Mouse (Mus musculus): ENCODE measurements around the gene Secisbp2l.

DNA sequence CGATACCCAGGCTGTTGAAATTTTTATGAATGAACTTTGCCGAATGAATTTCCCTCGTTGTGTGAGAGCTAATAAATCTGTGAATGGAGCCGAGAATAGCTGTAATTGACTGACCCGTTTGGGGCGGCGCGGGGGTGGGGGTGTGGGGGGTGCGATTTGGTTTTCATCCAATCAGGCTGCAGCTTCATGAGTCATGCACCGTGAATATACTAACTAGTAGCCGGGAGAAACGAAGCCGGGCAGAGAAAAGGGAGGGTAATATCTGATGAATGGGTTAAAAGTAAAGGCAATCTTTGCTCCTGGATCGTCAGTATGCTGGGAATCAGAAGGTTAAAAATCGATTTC lies 58.6 kb downstream of the Secisbp2l start, which contains the start of gene Shc4:
- TF ChIP-seq MAZ (IDR thresholded peaks at IDR 0.05; ENCODE audit: low read depth, low read length) = no peak
- no peak for TF ChIP-seq CTCF (conservative IDR thresholded peaks at IDR 0.05 in 1 of 2, IDR thresholded peaks at IDR 0.05 in 1 of 2; ENCODE audit: low read depth in 2 of 2, low read length in 2 of 2)
- no peak for TF ChIP-seq UBTF (IDR thresholded peaks at IDR 0.05; ENCODE audit: low read depth, low read length)
- no peak for TF ChIP-seq NRF1 (IDR thresholded peaks at IDR 0.05; ENCODE audit: low read depth, low read length)
- no peak for TF ChIP-seq EP300 (IDR thresholded peaks at IDR 0.05; ENCODE audit: low read length)
- no peak for TF ChIP-seq ZKSCAN1 (IDR thresholded peaks at IDR 0.05; ENCODE audit: borderline replicate concordance, low read depth, low read length)
- no peak for TF ChIP-seq PAX5 (IDR thresholded peaks at IDR 0.05; ENCODE audit: low read length)
- TF ChIP-seq HCFC1 (IDR thresholded peaks at IDR 0.05; ENCODE audit: low read depth, low read length) = no peak
- no peak for TF ChIP-seq POLR2A (IDR thresholded peaks at IDR 0.05; ENCODE audit: low read depth, low read length)
- TF ChIP-seq MYC (IDR thresholded peaks at IDR 0.05; ENCODE audit: low read depth, low read length) = no peak
- TF ChIP-seq RAD21 (IDR thresholded peaks at IDR 0.05; ENCODE audit: low read depth, low read length) = no peak
- no peak for TF ChIP-seq SMC3 (IDR thresholded peaks at IDR 0.05; ENCODE audit: low read depth, low read length)
- no peak for TF ChIP-seq SIN3A (IDR thresholded peaks at IDR 0.05; ENCODE audit: low read length)
- 0 out of 2 replicates have a peak, but pooled peaks have one; percentile 8 for TF ChIP-seq MXI1 (IDR thresholded peaks at IDR 0.05; ENCODE audit: low read depth, low read length)

Data from CH12.LX (cell line).